Mouse (Mus musculus) T-helper 2 cell (primary cell): Measurements from ENCODE around the gene Plcg2.

Experiments used
- in situ Hi-C: fragments of 300-600 bp; cut with MboI, MseI; formaldehyde crosslinking; loops from one replicate; pipeline ENCODE4 v1.15.1; 2025; ENCODE audit warnings: high pct_unique_total_duplicates

Plcg2 gene

DNA sequence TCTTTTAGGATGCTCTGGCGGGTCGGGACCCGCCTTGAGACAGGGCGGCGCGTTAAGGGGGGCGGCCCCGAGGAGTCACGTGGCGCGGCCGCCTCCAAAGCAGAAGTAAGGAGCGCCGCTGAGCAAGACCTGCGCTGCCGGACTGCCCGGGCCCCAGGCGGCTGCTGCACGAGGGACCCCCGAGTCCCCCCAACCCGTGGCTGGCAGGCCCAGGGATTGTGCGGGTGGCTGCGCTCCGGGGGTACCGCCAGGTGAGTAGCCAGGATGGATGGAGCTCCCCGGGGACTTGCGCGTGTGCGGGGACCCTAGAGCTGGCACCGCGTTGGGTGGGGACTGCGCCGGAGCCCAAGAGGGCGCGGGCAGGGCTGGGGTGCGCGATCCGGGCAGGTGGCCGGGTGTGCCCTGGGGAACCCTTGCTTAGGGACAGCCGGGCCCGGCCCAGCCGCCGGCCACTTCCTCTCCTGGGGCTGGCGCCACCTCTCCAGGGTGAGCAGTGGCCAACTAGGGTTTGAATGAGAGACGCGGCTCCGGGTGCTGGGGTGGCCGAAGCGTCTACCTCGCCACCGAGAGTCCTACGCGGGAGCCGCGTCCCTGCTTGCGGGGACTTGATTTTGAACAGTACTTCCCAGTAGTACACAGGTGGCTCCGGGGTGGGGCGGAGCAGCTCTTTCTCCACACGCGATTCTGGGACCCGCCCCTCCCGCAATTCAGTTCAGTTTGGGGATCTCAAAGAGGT is at the start of gene Plcg2:
TSS of gene Plcg2 (plus strand) at position 113 of the 736 bp plus-strand sequence.
- in situ Hi-C loops = no loop called here

GRCm38 (mm10) chr8:117451072-117451471 is 47.0 kb upstream of the Plcg2 start:
- in situ Hi-C loops = no loop called here

DNA sequence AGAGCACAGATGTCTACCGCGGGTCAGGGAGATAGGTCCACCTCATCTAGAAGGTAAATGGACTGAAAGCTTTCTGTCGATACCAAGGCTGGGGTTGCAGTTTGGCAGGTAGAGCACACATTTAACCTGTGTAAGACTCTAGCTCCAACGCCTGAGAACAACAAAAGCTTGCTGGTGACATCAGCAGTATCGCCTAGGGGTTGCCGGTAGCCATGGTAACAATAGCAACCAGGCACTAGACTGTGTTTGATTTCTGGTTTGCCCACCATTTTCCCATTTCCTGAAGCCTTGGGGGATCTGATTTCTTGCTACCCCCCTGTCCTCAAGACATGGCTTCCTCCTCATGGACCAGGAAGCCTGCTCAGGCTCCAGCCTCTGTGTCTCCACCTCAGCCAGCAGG is 44.1 kb upstream of the Plcg2 start:
- in situ Hi-C loops = no loop called here

DNA sequence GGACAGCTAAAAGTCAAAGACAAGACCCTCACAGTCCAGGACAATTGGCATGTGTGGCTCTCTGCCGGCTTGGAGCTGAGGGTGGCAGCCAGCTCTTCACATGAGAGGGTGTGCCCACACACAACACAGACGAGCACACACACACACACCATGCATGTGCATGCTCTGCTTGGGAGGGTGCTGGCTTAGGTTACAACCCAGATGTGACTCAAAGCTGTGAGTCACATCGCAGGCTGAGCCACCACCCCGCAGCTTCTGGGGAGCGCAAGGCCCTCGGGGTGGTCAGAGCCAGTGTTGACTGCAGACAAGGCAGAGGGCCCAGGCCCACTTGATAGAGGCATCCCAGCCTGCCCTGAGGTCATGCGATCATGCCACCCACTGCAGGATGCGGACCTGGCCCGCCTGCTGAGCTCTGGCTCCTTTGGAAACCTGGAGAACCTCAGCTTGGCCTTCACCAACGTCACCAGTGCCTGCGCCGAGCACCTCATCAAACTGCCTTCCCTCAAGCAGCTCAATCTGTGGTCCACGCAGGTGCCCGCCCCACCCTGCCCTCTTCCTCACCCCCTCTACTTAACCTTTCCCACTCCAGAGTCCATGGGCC is 43.5 kb upstream of the Plcg2 start:
- in situ Hi-C loops = no loop called here

- in situ Hi-C loops = no loop called here
These were observed 42.4 kb upstream of the Plcg2 start for GRCm38 (mm10) chr8:117455701-117456100.

GRCm38 (mm10) chr8:117458440-117458839 is 39.7 kb upstream of the Plcg2 start:
- in situ Hi-C loops = no loop called here

DNA sequence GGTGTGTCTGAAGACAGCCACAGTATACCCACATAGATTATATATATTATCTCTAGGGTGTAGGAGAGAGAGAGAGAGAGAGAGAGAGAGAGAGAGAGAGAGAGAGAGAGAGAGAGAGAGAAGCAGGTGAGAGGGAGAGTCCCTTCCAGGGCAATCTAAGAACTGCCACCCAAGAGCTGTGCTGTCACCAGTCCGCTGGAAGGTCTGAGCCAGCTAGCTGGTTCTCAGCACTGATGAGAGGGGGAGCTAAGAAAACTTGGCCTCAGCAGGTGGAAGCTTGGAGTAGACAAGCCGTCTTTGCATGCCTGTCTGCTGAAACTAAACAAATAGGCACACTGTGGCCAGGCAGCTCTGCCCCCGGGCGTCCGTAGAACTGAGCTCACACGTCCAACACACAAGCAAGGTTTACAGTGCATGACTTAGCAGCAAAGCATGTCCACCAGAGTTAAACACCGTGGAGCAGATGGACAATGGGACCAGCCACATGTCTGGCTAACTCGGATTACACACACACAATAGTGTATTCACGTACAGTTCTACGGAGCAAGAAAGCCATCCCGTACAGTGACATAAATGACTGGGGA is 35.3 kb upstream of the Plcg2 start:
- in situ Hi-C loops = loop anchor here (10.0 kb wide), 1 partner anchor 268 kb away; no protein-coding TSS in a partner anchor

DNA sequence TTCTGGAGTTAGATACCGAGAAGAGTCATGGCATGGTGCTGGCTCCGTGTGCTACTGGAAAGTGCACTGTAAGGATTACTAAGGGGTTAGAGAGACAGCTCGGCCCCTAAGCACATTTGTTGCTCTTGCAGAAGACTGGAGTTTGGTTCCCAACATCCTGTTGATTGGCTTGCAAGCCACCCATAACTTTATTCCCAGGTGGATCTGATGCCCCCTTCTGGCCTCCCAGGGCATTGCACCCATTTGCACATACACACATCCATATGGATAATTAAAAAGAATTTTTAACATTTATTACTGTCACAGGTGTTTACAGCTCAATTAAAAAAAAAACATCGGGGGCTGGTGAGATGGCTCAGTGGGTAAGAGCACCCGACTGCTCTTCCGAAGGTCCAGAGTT is 33.6 kb upstream of the Plcg2 start:
- in situ Hi-C loops = loop anchor here (10.0 kb wide), 1 partner anchor 270 kb away; no protein-coding TSS in a partner anchor

GRCm38 (mm10) chr8:117465250-117465649 is 32.8 kb upstream of the Plcg2 start:
- in situ Hi-C loops = loop anchor here (10.0 kb wide), 1 partner anchor 270 kb away; no protein-coding TSS in a partner anchor

DNA sequence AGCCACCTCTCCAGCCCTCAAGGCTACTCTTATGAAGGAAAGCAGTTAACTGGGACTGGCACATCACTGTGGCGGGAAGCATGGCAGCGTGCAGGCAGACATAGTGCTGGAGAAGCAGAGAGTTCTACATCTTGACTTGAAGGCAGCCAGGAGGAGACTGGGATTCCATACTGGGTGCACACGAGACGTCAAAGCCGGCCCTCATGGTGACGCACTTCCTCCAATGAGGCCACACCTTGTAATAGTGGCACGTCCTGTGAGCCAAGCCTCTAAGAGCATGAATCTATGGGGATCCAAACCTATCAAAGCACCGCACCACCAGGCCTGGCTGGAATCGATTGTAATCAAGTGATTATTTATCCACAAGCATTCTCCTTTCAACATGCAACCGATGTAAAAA is 30.6 kb upstream of the Plcg2 start:
- in situ Hi-C loops = loop anchor here (10.0 kb wide), 1 partner anchor 273 kb away; no protein-coding TSS in a partner anchor

GRCm38 (mm10) chr8:117469431-117470341 is 28.4 kb upstream of the Plcg2 start:
- in situ Hi-C loops = loop anchor here (5.0 to 10.0 kb wide), 2 partner anchors 247 to 275 kb away; no protein-coding TSS in a partner anchor

GRCm38 (mm10) chr8:117470342-117470781 is 27.7 kb upstream of the Plcg2 start:
- in situ Hi-C loops = loop anchor here (5.0 kb wide), 1 partner anchor 248 kb away; no protein-coding TSS in a partner anchor

GRCm38 (mm10) chr8:117471174-117471573 is 26.9 kb upstream of the Plcg2 start:
- in situ Hi-C loops = loop anchor here (5.0 kb wide), 1 partner anchor 249 kb away; no protein-coding TSS in a partner anchor

DNA sequence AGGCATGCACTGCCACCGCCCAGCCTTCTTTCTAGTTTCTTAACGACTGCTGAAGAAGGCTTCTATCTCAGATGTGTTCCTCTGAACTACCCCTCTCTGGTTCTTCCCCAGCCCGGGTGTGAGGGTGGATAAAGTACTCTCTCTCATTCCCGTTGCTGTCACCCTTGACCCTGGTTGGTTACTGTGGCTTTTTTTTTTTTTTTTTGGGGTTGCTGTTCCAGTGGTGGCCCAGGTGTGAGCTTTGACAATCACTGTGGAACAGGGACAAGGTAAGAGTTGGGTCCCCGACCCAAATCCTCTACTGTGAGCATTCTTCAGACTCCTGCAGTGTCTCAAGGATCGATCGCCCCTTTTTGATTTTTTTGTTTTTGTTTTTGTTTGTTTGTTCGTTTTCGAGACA is 26.4 kb upstream of the Plcg2 start:
- in situ Hi-C loops = loop anchor here (5.0 kb wide), 1 partner anchor 249 kb away; no protein-coding TSS in a partner anchor

GRCm38 (mm10) chr8:117472332-117472731 is 25.8 kb upstream of the Plcg2 start:
- in situ Hi-C loops = loop anchor here (5.0 kb wide), 1 partner anchor 250 kb away; no protein-coding TSS in a partner anchor

GRCm38 (mm10) chr8:117474944-117475343 is 23.1 kb upstream of the Plcg2 start:
- in situ Hi-C loops = loop anchor here (5.0 kb wide), 1 partner anchor 253 kb away; no protein-coding TSS in a partner anchor

DNA sequence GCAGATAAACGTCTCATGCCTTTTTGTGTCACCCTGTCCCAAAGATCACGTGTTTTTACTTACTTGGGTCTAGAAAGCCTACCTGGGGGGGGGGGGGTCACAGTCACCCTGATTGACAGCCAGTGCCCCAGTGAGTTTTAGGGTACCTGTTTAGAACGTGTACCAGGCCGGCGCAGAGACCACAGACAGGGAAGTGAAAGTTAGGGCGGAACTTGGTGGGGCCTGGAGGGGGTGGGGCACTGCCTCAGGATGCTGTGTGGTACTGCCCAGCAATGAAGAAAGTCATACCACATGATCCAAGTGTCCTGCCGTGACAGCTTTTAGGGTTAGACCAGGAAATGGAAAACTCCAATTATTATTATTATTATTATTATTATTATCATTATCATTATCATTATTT is 22.3 kb upstream of the Plcg2 start:
- in situ Hi-C loops = no loop called here

GRCm38 (mm10) chr8:117478082-117478481 is 20.0 kb upstream of the Plcg2 start:
- in situ Hi-C loops = no loop called here

- in situ Hi-C loops = no loop called here
These were observed 18.1 kb upstream of the Plcg2 start for GRCm38 (mm10) chr8:117479996-117480395.

DNA sequence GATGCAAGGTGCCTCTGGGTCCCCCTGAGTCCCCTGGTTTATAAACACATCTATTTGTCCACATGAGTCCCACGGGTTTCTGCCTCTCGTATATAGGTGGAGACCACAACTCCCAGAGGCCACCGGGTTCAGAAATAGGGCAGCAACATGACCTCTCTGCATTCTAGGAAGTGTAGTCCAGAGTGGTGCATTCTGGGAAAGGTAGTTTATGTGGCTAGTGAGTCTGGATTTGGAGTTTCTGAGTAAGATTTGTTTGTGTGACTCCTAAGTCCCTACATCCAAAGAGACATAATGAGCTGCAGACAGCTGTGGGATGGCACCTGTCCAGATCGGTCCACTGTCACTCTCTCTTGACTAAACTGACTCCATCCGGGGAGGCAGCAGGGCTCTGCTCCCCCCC is 17.6 kb upstream of the Plcg2 start:
- in situ Hi-C loops = no loop called here

DNA sequence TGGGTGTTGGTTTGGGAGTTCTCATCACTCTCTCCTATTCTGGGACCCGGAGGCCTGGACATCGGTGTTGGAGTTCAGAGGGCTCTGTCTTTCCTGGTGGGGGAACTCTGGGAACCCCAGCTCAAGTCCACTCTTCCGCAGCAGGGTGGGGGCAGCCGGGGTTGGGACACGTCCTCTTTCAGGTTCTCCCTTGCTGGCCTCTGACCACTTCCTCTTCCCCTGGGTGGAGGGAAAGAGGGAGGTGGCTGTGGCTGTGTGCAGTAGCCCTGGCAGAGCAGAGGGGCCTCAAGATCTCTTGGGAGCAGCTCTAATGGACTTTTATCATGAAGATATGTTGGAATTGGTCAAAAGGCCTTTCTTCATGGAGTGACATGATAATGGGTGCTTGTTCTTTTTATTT is 16.3 kb upstream of the Plcg2 start:
- in situ Hi-C loops = no loop called here
